Mouse (Mus musculus): ENCODE measurements around the gene Apoc2. TPM values are rescaled to one million over a fixed set of nuclear protein-coding genes. Genes with fewer than 3 reads are reported as not detected.

The Apoc2 gene
- polyA plus RNA-seq, 2 experiments: 1.2 TPM; not detected in 1

DNA sequence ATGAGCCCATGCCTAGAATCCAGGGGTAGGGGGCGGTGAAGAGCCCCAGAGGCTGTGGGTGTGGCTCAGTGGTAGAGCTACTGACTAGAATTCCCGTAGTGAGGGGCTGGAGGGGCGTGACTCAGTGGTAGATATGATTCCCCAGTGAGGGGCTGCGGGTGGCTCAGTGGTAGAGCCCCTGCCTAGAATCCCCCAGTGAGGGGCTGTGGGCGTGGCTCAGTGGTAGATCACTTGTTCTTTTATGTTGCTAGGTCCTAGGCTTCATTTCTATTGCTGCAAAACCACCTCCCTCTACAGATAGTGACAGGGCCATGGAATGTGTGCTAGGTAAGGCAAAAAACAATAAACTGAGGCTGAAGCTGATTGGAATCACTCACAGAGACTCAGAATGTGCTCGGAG is 18.1 kb upstream of the Apoc2 start:
- no peak for DNase-seq (ENCODE audit: low spot score)

DNA sequence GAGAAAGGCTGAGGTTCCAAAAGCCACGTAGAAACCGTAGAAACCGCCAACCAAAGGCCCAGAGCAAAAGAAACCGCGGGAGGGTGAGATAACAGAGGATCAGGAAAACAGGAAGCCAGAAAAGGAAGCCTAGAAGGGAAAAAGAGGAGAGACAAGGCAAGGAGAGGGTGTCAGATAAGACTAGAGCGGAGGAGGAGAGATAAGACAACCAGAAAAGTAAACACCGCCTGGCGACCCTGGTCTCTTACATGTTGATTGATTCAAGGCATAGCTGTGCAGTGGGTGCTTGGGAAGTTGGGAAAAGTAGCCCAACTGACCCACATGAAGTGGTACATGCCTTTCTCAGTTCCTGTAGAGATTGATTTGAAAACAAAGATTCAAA is 17.5 kb upstream of the Apoc2 start:
- DNase-seq (ENCODE audit: low spot score) (no peak), ATAC-seq (ENCODE audit: low FRiP score, low read depth) (no peak)
- 53% methylated on average over 8 of the region's 8 CpGs for WGBS
- no peak overlapping the region for H3K4me2 ChIP-seq (replicated peaks; ENCODE audit: low read depth, low read length, severe bottlenecking)
- peaks cover 16% of the 10 kb centered on the region for H3K4me1 ChIP-seq (ENCODE audit: control insufficient read depth, insufficient read depth, low read length)
- no peak for TF ChIP-seq POLR2A (IDR thresholded peaks at IDR 0.05; ENCODE audit: borderline replicate concordance, extremely low read depth, insufficient read depth, insufficient read length)
- no peaks in the 10 kb centered on the region; the same call in 1 of the 2 replicates for H3K9me3 ChIP-seq (ENCODE audit: control insufficient read depth, low read length)
- H3K36me3 ChIP-seq (ENCODE audit: control insufficient read depth, insufficient read depth, low read length): peaks cover 3% of the 10 kb centered on the region; the same call in 1 of the 2 replicates
- H3K4me3 ChIP-seq (replicated peaks; ENCODE audit: low read length): no peak overlapping the region
- no peak overlapping the region for H3K27ac ChIP-seq (replicated peaks; ENCODE audit: low read depth, low read length)
- no peaks in the 10 kb centered on the region for H3K27me3 ChIP-seq (ENCODE audit: control insufficient read depth, insufficient read depth, low read length)
- no peak overlapping the region for H3K9ac ChIP-seq (ENCODE audit: low read depth, low read length, severe bottlenecking)

More for the DNA sequence above, 18.1 kb upstream of the Apoc2 start:
- TF ChIP-seq POLR2A (IDR thresholded peaks at IDR 0.05; ENCODE audit: borderline replicate concordance, extremely low read depth, insufficient read depth, insufficient read length): no peak
- Histone ChIP-seq H3K9me3 (ENCODE audit: control insufficient read depth, low read length) (no peaks in the 10 kb centered on the region; the same call in 1 of the 2 replicates), H3K4me2 (replicated peaks; ENCODE audit: low read depth, low read length, severe bottlenecking) (no peak overlapping the region), H3K4me3 (replicated peaks; ENCODE audit: low read length) (no peak overlapping the region), H3K4me1 (ENCODE audit: control insufficient read depth, insufficient read depth, low read length) (peaks cover 16% of the 10 kb centered on the region), H3K9ac (ENCODE audit: low read depth, low read length, severe bottlenecking) (no peak overlapping the region), H3K27me3 (ENCODE audit: control insufficient read depth, insufficient read depth, low read length) (no peaks in the 10 kb centered on the region), H3K36me3 (ENCODE audit: control insufficient read depth, insufficient read depth, low read length) (peaks cover 3% of the 10 kb centered on the region; the same call in 1 of the 2 replicates), H3K27ac (replicated peaks; ENCODE audit: low read depth, low read length) (no peak overlapping the region)
- no peak for ATAC-seq (ENCODE audit: low FRiP score, low read depth)
- 85% methylated on average over 6 of the region's 6 CpGs for whole genome bisulfite sequencing

GRCm38 (mm10) chr7:19694336-19695212 is 16.8 kb upstream of the Apoc2 start:
- Histone ChIP-seq H3K9me3 (ENCODE audit: control insufficient read depth, low read length) (no peaks in the 10 kb centered on the region; the same call in 1 of the 2 replicates), H3K4me2 (replicated peaks; ENCODE audit: low read depth, low read length, severe bottlenecking) (no peak overlapping the region), H3K9ac (ENCODE audit: low read depth, low read length, severe bottlenecking) (no peak overlapping the region), H3K4me3 (replicated peaks; ENCODE audit: low read length) (no peak overlapping the region), H3K36me3 (ENCODE audit: control insufficient read depth, insufficient read depth, low read length) (peaks cover 3% of the 10 kb centered on the region; the same call in 1 of the 2 replicates), H3K27ac (replicated peaks; ENCODE audit: low read depth, low read length) (no peak overlapping the region), H3K27me3 (ENCODE audit: control insufficient read depth, insufficient read depth, low read length) (no peaks in the 10 kb centered on the region), H3K4me1 (ENCODE audit: control insufficient read depth, insufficient read depth, low read length) (peaks cover 15% of the 10 kb centered on the region)
- no peak for TF ChIP-seq POLR2A (IDR thresholded peaks at IDR 0.05; ENCODE audit: borderline replicate concordance, extremely low read depth, insufficient read depth, insufficient read length)
- ATAC-seq (ENCODE audit: low FRiP score, low read depth) (no peak), DNase-seq (ENCODE audit: low spot score) (no peak)
- 87% methylated on average over 10 of the region's 10 CpGs for WGBS

DNA sequence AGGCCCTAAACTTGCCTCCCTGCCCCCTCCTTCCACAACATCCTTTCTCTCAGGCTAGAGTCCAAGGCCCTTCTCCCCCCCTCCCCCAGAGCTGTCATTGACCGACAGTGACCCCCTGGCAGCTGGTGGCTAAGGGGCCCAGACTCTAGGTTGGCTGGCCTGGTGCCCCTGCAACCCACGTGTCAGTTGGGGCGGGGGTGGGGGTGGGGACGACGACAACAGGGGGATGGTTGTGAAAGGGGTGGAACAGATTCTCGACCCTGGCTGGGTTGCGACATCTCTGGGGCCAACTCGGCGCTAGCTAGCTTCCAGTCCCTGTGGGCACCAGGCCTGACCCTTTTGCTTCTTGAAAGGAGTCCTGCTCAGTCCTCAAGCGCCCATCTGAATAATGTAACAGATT is 15.7 kb upstream of the Apoc2 start:
- Histone ChIP-seq H3K4me1 (ENCODE audit: control insufficient read depth, insufficient read depth, low read length) (peaks cover 4% of the 10 kb centered on the region; the same call in 1 of the 2 replicates), H3K36me3 (ENCODE audit: control insufficient read depth, insufficient read depth, low read length) (peaks cover 3% of the 10 kb centered on the region; the same call in 1 of the 2 replicates), H3K27me3 (ENCODE audit: control insufficient read depth, insufficient read depth, low read length) (no peaks in the 10 kb centered on the region), H3K9me3 (ENCODE audit: control insufficient read depth, low read length) (no peaks in the 10 kb centered on the region; the same call in 1 of the 2 replicates), H3K9ac (ENCODE audit: low read depth, low read length, severe bottlenecking) (no peak overlapping the region), H3K4me3 (replicated peaks; ENCODE audit: low read length) (no peak overlapping the region), H3K4me2 (replicated peaks; ENCODE audit: low read depth, low read length, severe bottlenecking) (no peak overlapping the region), H3K27ac (replicated peaks; ENCODE audit: low read depth, low read length) (no peak overlapping the region)
- TF ChIP-seq POLR2A (IDR thresholded peaks at IDR 0.05; ENCODE audit: borderline replicate concordance, extremely low read depth, insufficient read depth, insufficient read length): no peak
- DNase-seq (ENCODE audit: low spot score) (no peak), ATAC-seq (ENCODE audit: low FRiP score, low read depth) (peak; percentile 29; the same call in 1 of the 2 replicates)
- WGBS: 34% methylated on average over 9 of the region's 10 CpGs

DNA sequence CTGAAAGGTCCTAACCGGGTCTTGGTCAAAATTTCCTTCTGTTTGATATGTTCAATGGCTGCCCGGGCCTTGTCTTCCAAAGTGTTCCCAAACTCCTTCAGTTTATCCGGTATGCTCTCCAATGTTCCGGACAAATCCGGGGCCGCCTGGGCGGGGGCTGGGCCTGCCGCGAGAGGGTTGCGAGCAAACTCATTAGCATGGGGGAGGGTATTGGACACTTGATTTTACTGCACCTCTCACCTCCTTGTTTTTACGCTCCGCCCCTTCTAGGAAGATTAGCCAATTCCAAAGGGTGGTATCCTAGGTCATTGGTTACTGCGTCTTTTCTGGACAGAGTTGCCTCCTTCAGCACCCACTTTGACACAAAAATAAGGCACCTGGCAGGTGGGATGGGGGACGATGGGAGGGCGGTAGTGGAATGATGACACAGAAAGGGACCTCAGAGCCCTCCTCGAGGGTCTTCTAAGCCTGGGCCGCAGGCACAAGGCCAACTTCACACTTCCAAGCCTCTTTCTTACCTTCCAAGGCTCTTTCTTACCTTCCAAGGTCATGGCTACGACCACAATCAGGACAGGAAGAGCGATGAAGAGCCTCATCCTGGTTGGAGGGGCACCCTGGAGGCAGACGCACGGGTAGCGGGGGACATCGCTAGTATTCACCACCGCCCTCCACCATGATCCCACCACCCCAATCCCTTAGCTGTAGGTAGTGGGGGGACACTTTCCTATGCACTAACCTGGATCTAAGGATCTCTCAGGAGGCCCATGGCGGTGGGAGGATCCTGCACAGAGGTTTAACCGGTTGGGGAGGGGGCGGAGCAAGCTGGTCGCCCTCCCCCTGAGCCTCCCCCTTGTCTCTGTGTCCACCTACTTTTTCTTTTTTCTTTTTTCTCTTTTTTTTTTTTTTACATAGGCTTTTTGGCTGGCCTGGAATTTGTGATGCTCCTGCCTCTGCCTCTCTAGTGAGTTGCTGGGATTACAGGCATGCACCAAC is 14.4 kb upstream of the Apoc2 start, which contains the start of gene Apoc1:
Gene Apoc1, minus strand, starts transcription at position 788 of the 993 bp plus-strand sequence.
- DNase-seq (ENCODE audit: low spot score) (no peak), ATAC-seq (ENCODE audit: low FRiP score, low read depth) (no peak)
- Histone ChIP-seq H3K9ac (ENCODE audit: low read depth, low read length, severe bottlenecking) (no peak within 1 kb of the TSS), H3K4me1 (ENCODE audit: control insufficient read depth, insufficient read depth, low read length) (no peaks in the 10 kb centered on the region; the same call in 1 of the 2 replicates), H3K9me3 (ENCODE audit: control insufficient read depth, low read length) (no peaks in the 10 kb centered on the region; the same call in 1 of the 2 replicates), H3K27me3 (ENCODE audit: control insufficient read depth, insufficient read depth, low read length) (no peaks in the 10 kb centered on the region), H3K4me2 (replicated peaks; ENCODE audit: low read depth, low read length, severe bottlenecking) (no peak within 1 kb of the TSS), H3K27ac (replicated peaks; ENCODE audit: low read depth, low read length) (no peak within 1 kb of the TSS), H3K36me3 (ENCODE audit: control insufficient read depth, insufficient read depth, low read length) (peaks cover 3% of the 10 kb centered on the region; the same call in 1 of the 2 replicates), H3K4me3 (replicated peaks; ENCODE audit: low read length) (no peak within 1 kb of the TSS)
- TF ChIP-seq POLR2A (IDR thresholded peaks at IDR 0.05; ENCODE audit: borderline replicate concordance, extremely low read depth, insufficient read depth, insufficient read length): no peak
- 48% methylated on average over 28 of the region's 28 CpGs for WGBS
